Mouse (Mus musculus) testis, adult 2 months (tissue): ENCODE results near the gene Il17rd. TPM values are rescaled to one million over a fixed set of nuclear protein-coding genes. Genes with fewer than 3 reads are reported as not detected.
A peak's percentile ranks its signal among the peaks of the same experiment; 100 is the strongest.

Experiments used
- H3K27ac ChIP-seq: fragments of 200-500 bp; 2 replicates; pipeline ENCODE4 v1.5.1; 2012; ENCODE audit warnings: low read depth, low read length; ENCODE audit not compliant: control insufficient read depth, insufficient read depth
- H3K27me3 ChIP-seq: fragments of 200-500 bp; 2 replicates; pipeline ENCODE4 v1.6.1; 2012; ENCODE audit warnings: mild to moderate bottlenecking, low read length, moderate library complexity; ENCODE audit not compliant: control insufficient read depth, insufficient read depth
- H3K36me3 ChIP-seq: fragments of 200-500 bp; 2 replicates; pipeline ENCODE4 v1.6.1; 2012; ENCODE audit warnings: mild to moderate bottlenecking, low read length; ENCODE audit not compliant: control insufficient read depth, insufficient read depth
- H3K4me1 ChIP-seq: fragments of 200-500 bp; 2 replicates; pipeline ENCODE4 v1.6.1; 2012; ENCODE audit warnings: low read length; ENCODE audit not compliant: control insufficient read depth, insufficient read depth
- H3K4me3 ChIP-seq: fragments of 200-500 bp; 2 replicates; pipeline ENCODE4 v1.5.1; 2012; ENCODE audit warnings: low read depth, mild to moderate bottlenecking, low read length, moderate library complexity, mixed read lengths; ENCODE audit not compliant: control insufficient read depth
- CTCF ChIP-seq: fragments of 200-500 bp; IDR thresholded peaks from 2 replicates; pipeline ENCODE4 v1.5.1; 2012; ENCODE audit warnings: low read depth, mild to moderate bottlenecking, inconsistent platforms, low read length, moderate library complexity; ENCODE audit not compliant: control insufficient read depth, insufficient read depth, insufficient replicate concordance
- POLR2A ChIP-seq: fragments of 200-500 bp; IDR thresholded peaks from 2 replicates; pipeline ENCODE4 v1.6.1; 2012; ENCODE audit warnings: low read depth, mild to moderate bottlenecking, inconsistent platforms, low read length, moderate library complexity; ENCODE audit not compliant: control insufficient read depth
- polyA plus RNA-seq: library from polyadenylated mRNA; depleted of rRNA; stranded (reverse); fragments of >200 nt; gene quantifications from 2 replicates; pipeline ENCODE4 v1.2.3, GENCODE M21; 2012

Gene Il17rd
- polyA plus RNA-seq, 1 experiment = 5.4 TPM

DNA sequence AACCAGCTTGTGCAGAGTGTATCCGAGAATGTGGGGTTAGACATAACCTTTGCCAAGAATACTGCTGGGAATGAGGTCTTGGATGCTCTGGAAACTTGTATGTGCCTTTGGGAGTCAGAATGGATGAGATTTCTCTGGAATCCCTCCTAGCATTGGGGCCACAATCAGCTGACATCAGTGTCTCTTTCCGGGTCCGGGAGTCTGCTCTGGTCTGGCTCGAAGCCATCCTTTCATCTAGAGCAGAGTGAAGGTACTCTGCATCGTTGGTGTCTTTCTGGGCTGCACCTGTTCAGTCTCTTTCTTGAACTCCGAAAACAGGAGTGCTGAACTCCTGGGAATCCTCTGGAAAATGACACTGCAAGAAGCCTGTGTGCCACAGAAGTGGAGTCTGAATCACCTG, 77.2 kb downstream of the Il17rd start:
- 0 out of 2 replicates have a peak overlapping the region, but pooled peaks have one; percentile 9 for H3K4me3 ChIP-seq
- TF ChIP-seq CTCF (no peak), POLR2A (no peak)
- no peaks in the 10 kb centered on the region for H3K27me3 ChIP-seq
- no peak overlapping the region; the same call in 1 of the 2 replicates for H3K27ac ChIP-seq
- peaks cover 5% of the 10 kb centered on the region; the same call in 1 of the 2 replicates for H3K4me1 ChIP-seq
- H3K36me3 ChIP-seq = no peaks in the 10 kb centered on the region

DNA sequence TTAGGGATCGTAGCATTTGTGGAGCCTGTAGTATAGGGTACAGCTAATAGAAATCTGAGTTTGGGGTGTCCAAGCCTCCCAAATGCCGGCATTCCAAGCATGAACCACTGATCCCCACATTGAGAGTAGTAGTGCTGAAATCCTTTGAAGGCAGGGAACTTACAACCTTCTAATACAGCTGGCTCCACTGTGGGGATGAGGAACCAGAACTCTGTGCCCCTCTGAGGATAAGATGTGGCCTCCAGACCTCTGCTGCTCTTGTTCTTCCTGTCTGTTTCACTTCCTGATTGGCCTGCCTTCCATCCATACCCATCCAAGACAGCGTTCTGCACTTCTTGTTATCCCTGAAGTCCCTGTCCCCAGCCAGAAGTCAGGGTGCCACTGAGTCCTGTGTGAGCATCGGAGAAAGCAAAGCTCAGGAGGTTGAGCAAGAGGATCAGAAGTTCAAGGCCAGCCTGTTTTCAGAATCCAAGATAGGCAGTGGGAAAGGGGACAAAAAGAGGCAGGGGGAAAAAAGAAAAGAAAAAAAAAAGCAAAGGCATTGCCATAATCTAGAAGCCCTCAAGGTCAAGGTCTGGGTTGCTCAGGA, 77.9 kb downstream of the Il17rd start:
- H3K4me1 ChIP-seq = peaks cover 5% of the 10 kb centered on the region; the same call in 1 of the 2 replicates
- H3K36me3 ChIP-seq = no peaks in the 10 kb centered on the region
- no peak overlapping the region for H3K27ac ChIP-seq
- no peaks in the 10 kb centered on the region for H3K27me3 ChIP-seq
- no peak overlapping the region for H3K4me3 ChIP-seq
- TF ChIP-seq POLR2A = no peak
- TF ChIP-seq CTCF = no peak

DNA sequence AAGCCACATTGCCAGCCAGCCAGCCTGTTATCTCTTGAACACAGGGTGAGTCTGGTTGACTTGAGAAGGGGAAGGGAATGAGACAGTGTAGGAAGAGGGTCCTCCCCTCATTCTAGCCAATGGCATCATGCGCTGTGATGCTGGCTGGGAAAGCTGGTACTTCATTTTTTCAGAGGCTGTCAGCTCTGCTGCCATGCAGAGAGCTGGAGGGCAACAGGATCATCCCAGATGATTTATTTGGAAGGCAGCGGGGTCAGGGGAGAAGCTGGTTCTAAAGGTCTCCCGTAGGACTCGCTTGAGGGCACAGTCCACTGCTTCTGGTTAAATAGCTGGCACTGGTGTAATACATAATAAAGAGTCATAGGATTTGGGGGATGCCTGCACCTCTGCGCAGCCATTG, 79.8 kb downstream of the Il17rd start:
- H3K27me3 ChIP-seq = no peaks in the 10 kb centered on the region
- no peak overlapping the region for H3K27ac ChIP-seq
- H3K36me3 ChIP-seq = no peaks in the 10 kb centered on the region
- TF ChIP-seq CTCF (no peak), POLR2A (no peak)
- no peak overlapping the region for H3K4me3 ChIP-seq
- peaks cover 7% of the 10 kb centered on the region for H3K4me1 ChIP-seq

DNA sequence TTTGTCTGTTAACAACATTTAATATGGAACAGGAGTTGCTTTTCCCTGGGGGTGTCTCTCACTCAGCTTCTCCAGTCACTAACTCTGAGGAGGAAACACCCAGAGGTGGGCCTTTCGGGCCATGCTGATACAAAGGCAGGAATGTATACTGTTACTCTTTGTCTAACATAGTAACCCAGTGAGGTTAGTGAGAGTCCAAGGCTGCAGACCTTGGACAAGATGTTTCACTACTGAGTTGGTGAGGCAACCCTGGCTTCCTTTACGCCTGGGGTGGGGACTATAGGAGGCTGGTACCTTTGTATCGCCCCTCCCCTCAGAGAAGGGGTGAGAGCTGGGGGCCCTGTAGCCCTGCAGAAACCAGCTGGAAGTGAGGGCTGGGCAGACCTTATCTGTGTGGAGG, 83.9 kb downstream of the Il17rd start:
- TF ChIP-seq POLR2A = no peak

DNA sequence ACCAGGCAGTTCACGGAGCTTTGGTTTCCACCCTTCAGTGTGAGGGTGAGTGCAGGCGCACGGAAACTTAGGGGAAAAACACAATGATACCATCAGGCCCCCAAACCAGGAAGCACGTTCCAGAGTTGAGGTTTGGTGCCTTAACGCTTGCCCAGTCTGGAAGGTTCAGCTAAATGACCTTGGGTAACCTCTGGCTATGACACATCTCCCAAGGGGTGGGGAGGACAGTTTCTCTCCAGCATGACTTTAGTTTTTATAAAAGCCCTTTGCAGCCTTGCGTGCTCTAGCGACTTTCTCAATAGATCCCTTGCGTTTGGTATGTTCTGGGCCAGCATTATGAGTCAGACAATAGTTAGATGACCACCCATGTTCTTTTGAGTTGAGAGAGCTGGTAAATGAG, 84.8 kb downstream of the Il17rd start:
- no peaks in the 10 kb centered on the region for H3K27me3 ChIP-seq
- H3K4me1 ChIP-seq = peaks cover 4% of the 10 kb centered on the region
- TF ChIP-seq POLR2A (no peak), CTCF (no peak)
- no peak overlapping the region for H3K27ac ChIP-seq
- H3K36me3 ChIP-seq = no peaks in the 10 kb centered on the region
- H3K4me3 ChIP-seq = no peak overlapping the region

More for the DNA sequence above, 83.9 kb downstream of the Il17rd start:
- H3K4me1 ChIP-seq = peaks cover 2% of the 10 kb centered on the region
- H3K36me3 ChIP-seq = no peaks in the 10 kb centered on the region
- H3K27ac ChIP-seq = no peak overlapping the region
- H3K27me3 ChIP-seq = no peaks in the 10 kb centered on the region
- H3K4me3 ChIP-seq = no peak overlapping the region

DNA sequence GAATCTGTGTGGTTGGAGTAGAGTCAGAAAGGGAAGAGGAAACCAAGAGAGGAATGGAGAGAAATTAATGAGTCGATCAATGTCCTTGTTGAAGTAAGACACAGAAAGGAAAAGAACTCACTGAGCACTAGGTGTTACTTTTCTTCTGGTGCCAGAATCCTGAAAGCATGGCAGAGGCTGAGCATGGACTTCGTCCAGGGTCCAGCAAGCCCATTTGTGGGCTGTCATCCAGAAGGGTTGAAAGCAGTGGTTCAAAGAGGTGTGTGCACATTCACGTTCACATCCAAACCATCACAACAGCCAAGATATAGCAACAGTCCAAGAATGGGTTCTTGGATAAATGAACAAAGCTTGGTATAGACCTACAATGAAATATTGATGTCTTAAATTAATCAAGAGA, 91.3 kb downstream of the Il17rd start:
- Histone ChIP-seq H3K4me3 (no peak overlapping the region), H3K27me3 (no peaks in the 10 kb centered on the region), H3K27ac (no peak overlapping the region), H3K4me1 (peaks cover 2% of the 10 kb centered on the region), H3K36me3 (no peaks in the 10 kb centered on the region)
- TF ChIP-seq CTCF (no peak), POLR2A (no peak)

DNA sequence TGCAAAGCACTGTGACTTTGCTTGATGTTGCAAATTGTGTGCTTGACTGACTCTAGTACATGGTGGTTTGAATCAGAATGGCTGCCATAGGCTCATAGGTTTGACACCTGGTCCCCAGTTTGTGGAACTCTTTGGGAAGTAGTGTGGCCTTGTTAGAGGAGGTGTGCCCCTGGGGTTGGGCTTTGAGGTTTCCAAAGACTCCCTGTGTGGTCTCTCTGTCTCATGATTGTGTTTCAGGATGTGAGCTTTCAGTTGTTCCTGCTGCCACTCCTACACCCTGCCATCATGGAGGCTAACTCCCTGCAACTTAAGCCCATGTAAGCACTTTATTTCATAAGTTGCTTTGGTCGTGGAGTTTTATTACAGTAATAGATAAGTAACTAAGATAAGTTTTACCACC, 91.9 kb downstream of the Il17rd start:
- Histone ChIP-seq H3K4me1 (peaks cover 2% of the 10 kb centered on the region), H3K27ac (no peak overlapping the region), H3K36me3 (no peaks in the 10 kb centered on the region), H3K4me3 (no peak overlapping the region), H3K27me3 (no peaks in the 10 kb centered on the region)
- TF ChIP-seq POLR2A (no peak), CTCF (no peak)

DNA sequence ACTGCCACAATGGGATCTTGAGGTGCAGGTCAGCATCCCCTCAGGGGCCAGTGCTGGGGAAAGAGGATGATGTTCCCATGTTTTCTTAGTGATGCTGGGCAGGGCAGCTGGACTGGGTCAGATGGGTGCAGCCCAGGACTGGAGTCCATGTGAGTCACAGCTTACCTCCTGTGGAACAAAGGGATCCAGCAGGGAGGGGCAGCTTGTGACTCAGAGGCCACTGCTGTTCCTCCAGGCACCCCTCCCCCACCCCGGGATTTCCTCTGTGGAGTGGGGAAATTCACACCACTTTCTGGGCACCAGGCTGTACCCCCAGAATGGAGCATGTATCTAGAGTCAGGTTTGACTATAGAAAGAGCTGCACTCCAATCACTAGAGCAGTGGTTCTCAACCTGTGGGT, 92.8 kb downstream of the Il17rd start:
- TF ChIP-seq POLR2A = no peak
- no peak for TF ChIP-seq CTCF
- Histone ChIP-seq H3K36me3 (no peaks in the 10 kb centered on the region), H3K27me3 (no peaks in the 10 kb centered on the region), H3K27ac (no peak overlapping the region), H3K4me1 (peaks cover 2% of the 10 kb centered on the region), H3K4me3 (no peak overlapping the region)
